Mouse (Mus musculus) urinary bladder, postnatal 0 days (tissue): ENCODE measurements around the gene Mrpl48. TPM values are rescaled to one million over a fixed set of nuclear protein-coding genes. Genes with fewer than 3 reads are reported as not detected.

Experiments
- polyA plus RNA-seq: library from polyadenylated mRNA; unstranded; fragments of >200 nt; fragmentation: Nextera tagmentation; extraction: Ambion mirVana; gene quantifications from 2 replicates; pipeline ENCODE4 v1.2.1, GENCODE M21; 2015

The Mrpl48 gene
- 67.1 and 68.4 TPM in 2 replicates for polyA plus RNA-seq

DNA sequence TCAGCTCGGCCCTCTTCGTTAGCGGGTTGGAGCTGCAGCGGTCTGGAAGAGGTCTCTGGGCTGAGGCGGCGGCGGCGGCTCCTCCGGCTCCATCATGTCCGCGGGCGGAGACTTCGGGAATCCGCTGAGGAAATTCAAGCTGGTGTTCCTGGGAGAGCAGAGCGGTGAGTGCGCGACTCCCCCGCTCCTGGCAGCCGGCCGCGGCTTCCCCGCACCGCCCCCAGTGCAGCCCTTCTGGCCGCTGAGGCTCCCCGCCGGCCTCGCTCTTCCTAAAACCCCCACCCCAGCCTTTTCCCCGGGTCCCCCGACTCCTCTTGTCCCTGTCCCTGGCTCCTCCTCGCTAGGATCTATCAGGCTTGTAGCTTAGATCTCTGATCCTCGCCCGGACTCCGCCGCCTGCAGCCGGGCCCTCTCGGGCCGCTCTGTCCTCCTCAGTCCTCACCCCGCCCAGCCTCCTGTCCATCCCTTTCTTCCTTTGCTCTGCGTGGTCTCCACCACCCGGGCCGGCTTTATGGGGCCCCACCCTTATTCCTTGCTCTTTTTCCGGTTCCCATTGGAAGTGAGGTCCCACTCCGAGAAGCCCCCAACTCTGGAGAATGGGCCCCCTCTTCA, at the start of gene Mrpl48:
Mrpl48 (minus strand) TSS at position 172 of the 612 bp plus-strand sequence.

DNA sequence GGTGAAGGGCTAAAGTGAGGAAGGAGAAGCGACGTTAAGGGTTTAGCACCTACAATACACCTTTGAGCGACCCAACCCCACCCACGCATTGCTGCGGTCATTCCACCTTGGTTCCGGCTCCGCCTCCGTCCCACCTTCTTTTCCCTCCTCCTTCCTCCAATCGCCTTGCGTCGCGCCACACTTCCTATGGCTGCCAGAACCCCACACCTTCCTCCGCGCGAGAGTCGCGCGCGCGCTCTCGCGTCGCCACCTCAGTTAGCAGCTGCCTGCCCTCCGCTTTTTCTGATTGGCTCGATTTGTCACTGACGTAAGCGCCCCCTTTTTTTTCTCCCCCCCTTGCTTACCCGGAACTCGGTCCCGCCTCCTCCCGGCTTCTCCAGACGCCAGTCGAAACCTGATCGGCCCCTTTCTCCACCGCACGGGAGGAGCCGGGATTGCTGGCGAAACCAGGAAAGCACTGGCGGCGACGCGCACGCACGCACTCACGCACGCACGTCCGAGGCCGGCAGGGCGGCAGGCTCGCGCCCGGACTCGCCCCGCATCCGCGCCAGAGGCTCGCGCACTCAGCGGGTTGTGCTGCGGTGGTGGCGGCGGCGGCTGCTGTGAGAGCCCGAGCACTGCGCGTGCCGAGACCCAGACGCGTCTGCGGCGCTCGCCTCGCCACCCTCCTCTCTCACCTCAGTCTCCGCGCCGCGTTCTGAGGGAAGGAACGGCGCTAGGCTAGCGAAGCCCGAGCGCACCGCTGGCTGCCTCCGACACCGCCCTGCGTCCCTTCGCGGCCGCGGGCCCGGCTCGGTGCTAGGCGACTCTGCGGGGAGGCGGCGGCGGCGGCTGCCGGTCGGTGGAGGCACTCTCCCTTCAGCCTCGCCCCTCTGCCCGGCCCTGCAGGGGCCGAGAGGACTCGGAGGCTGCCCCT, 629 bp downstream of the Mrpl48 start, which contains the start of gene Rab6a:
Rab6a (plus strand) TSS at position 197 of the 916 bp plus-strand sequence.

DNA sequence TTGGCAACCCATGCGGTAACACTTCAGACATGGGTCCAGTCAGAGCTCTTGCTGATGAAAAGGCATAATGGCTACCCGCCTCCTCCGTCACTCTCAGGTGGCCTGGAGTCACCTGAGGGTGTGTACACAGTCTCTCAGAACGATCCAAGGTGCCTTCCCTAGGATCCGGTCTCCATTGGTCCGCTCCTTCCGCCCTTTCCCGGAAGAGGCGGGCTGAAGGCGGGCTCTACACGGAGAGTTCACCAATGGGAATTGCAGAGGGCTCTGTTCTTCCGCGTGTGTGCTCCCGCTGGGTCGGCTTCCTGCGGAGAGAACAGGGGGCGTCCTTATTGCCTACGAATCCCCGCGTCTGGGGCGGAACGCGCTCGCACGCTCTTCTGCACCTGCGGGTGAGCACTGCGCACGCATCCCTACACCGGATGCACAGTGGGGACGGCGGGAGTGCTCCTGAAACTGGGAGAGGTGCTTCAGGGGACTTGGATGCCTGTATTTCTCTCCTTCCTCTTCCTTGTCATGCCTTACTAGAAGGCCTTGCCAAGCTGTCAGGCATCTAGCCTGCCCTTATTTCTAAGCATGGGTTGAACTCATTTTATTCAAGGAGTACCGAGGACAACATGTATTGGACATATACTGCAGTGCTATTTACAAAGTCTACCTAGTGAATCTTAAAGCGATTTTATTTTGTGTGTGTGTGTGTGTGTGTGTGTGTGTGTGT, 71.1 kb downstream of the Mrpl48 start, which contains the start of gene Coa4:
Coa4 (plus strand) TSS at position 268 of the 715 bp plus-strand sequence.

DNA sequence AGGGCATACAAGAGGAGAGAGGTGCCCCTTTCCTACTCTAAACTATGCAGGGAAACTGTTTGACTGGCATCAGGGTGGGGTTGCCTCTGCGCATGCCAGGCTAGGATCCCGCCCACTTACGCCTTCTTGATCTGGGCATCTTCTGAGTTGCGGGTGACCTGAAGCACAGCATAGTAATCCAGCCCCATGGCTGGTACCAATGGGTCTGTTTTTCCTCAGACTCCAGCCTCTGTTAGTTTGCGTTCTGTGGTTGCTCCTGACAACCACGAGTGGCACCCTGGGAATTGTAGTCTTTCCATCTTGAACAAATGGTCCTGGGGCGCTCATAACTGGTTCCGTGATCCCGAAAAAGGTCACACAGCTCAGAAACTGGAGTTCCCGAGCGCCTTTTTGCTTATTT, 93.5 kb downstream of the Mrpl48 start, which contains the start of gene Dnajb13:
Dnajb13 (minus strand) TSS at position 388 of the 400 bp plus-strand sequence.

Other genes with a start within 250 kb of the Mrpl48 start
- 5.6 and 6.6 TPM in 2 replicates for gene C2cd3, start 236.1 kb downstream of the Mrpl48 start, polyA plus RNA-seq
- gene Ppme1, start 236.0 kb downstream of the Mrpl48 start, polyA plus RNA-seq: 87.3 and 102 TPM in 2 replicates
- 0.05 TPM in 1 of 2 replicates, not detected in the other for gene Ucp3, start 135.3 kb downstream of the Mrpl48 start, polyA plus RNA-seq
- gene Ucp2, start 115.0 kb downstream of the Mrpl48 start, polyA plus RNA-seq: 179 and 263 TPM in 2 replicates
- 0.25 and 0.46 TPM in 2 replicates for gene Dnajb13, start 93.3 kb downstream of the Mrpl48 start, polyA plus RNA-seq
- gene Coa4, start 71.2 kb downstream of the Mrpl48 start, polyA plus RNA-seq: 17.0 and 27.8 TPM in 2 replicates
- gene Rab6a, start 891 bp downstream of the Mrpl48 start, polyA plus RNA-seq: 63.6 and 79.6 TPM in 2 replicates
- 4.6 and 5.0 TPM in 2 replicates for gene Plekhb1, start 54.1 kb upstream of the Mrpl48 start, polyA plus RNA-seq
- gene Fam168a, start 98.3 kb upstream of the Mrpl48 start, polyA plus RNA-seq: 46.1 and 47.9 TPM in 2 replicates